Mouse (Mus musculus): Measurements from ENCODE around the gene Wdfy1. TPM values are rescaled to one million over a fixed set of nuclear protein-coding genes. Genes with fewer than 3 reads are reported as not detected.
A peak's percentile ranks its signal among the peaks of the same experiment; 100 is the strongest.

Wdfy1 gene
- total RNA-seq, 2 experiments from 2014 or later = 8.6 to 12.0 TPM

DNA sequence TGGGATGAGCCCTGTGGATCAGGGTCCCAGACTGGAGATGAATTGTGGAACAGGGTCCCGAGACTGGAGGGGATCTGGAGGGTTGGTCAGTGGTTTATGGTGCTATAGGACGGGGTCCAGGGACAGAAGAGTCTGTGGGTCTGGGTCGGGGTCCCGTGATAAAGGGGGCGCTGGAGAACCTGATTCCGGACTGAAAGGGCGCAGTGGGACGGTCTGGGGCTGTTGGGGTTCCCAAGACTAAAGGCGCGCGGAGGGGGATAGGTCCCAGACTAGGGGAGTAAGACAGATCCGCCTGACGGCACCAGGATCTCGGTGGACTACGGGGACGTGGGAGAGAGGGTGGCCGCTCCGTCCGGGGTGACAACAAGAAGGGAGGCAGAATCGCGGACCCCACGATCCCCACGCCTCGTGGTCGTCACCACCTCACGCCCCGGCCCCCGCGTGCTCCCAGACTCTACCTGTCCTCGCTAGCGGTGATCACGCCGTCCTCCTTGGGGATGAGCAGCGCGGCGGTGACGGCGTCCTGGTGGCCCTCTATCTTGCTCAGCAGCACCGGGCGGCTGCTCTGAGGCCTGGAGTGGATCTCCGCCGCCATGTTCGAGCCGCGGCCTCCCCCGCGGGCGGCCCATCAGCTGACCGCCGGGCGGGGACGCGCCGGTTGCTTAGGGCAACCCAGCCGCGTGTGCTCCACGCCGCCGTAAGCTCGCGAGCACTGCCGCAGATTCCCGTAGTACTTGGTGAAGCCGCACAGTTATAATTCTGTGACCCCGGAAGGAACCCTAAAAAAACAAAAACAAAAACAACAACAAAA, 14.6 kb downstream of the Wdfy1 start:
- DNase-seq = peak; percentile 79

DNA sequence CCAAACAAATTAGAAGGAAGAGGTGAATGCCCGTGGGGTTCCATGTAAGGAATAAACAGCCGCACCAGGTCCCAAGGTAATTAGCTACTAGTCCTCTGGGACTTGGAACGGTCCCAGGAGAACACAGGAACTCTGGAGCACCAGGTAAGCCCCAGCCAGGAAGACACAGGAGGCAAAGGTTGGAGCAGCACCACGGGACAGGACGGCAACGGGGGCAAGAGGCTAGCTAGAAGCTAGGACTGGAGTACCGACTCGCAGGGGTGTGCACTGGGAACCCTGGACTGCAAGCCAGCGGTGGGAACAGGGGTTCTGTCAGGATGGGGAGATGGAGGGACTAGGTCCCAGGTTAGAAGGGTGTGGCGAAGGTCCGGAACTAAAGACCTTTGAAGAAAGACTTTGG, 15.3 kb downstream of the Wdfy1 start:
- DNase-seq = no peak

DNA sequence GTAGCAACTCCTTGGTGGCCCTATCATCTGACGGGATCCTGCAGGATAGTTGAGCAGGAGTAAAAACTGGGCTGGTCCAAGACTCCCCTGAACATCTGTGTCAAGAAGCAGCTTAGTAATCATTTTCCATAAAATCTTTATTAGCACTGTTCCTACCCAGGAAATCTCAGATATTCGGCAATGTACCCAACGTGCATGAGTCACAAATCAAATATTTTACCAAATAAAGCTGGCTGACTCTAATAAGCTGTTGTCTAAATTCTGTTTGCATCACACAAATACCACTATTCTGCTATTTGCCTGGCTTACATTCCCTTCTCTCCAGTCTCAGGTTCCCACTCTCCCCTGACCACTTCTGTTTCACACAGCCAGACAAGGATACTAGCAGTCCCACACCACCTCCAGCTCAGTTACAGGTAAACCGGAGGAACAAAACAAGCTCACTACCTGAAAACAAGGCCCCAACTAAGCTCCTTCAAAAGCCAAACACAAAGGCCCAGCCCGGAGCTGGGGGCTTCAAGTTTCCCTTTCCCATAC, 16.4 kb downstream of the Wdfy1 start:
- DNase-seq = no peak

DNA sequence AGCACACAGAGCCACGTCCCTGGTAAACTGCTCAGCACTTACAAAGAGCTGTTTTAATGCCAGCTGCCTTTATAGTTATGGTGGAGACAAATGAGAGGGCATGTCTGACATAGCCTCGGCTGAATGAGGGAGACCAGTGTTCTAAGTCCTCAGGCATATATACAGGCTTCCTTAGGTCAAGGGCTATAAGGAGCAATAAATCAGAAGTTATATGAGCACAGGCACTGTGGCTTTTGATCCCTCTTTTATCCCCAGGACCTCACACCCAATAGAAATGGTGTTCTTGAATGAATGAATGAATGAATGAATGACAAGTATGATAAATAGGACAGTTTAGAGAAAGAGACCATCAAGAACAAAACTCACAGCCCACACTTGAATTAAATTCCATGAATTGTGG, 16.9 kb downstream of the Wdfy1 start:
- no peak for DNase-seq

DNA sequence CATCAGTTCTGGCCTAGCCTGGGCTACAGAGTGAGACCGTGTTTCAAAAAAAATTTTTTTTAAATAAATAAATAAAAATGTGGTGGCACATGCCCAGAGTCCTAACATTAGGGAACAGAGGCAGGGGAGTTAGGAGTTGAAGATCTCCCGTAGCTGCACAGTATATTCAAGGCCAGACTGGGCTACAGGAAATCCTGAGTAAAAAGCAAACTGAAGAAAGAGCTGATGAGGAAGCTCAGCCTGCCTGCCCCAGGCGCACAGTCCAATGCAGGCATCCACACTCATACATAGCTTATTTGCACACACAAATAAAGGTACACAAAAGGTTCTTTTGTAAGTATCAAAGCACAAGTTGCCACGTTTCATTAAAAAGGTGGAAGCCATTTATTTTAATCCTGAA, 18.3 kb downstream of the Wdfy1 start:
- no peak for DNase-seq

DNA sequence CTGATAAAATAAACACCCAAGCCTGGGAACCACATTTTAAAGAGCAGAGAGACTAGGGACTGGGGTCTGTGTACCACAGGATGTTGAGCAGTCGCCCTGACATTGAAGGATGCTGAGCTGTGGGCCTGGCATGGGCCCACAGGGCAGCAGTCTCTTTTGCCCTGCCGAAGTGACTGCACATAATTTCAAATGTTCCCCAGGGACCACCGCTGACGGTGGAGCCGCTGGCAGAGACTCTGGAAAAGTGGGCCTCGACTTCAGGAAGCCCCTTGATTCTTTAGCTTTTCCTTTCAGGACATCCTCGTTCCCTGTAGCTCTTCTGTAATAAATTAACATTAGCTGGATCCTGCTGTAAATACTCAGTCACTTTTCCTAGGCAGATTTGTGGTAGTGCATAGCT, 18.8 kb downstream of the Wdfy1 start:
- peak; percentile 26 for DNase-seq

DNA sequence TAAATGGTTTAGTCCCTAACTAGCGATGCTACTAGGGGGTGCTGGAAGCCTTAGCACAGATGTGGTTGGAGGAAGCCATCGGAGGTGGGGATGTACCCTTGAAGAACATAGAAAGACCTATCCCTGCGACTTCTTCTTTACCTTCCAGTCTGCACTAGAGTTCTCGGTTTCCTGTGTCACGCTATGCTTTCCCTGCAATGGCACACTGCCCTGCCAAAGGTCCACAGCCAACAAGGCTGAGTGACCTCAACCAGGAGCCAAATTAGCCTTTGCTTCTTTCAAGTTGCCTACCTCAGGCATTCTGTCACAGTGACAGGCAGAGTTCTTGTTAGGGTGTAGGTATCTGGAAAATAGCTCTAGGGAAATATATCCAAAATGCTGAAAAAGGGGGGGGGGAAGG, 19.5 kb downstream of the Wdfy1 start:
- peak; percentile 57 for DNase-seq

DNA sequence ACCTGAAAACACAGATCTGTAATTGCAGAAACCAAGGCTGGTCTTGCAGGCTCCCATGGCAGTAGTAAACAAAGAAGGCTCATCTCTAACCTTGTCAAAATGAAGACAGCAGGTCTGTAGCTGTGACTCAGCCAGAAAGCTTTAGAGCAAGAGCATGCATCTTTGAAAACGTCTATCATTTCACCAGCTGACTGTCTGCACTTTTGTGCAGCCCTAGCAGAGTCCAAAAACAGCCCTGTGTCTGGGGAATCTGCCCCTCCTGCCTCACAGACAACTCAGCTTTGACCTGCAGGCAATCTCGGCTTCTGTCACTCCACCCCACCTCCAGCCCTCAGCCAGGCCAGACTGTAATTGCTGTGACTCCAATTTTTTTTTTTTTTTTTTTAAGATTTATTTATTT, 20.6 kb downstream of the Wdfy1 start:
- DNase-seq = peak; percentile 15

DNA sequence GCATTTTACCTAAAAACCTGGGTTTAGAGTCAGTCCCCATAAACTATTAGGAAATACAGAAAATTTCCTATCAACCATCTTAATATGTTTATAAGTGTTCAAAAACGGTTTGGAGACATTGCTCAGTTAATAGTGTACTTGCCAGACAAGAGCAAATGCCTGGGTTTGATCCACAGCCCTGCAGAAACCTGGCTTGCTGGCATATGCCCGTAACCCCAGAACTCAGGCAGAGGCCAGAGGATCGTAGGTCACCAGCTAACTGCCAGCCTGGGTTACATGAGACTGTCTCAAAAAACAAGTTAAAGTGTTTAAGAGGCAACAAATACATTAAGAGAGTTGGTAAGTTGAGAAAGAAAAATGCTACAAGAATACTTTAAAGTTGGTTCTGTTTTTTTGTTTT, 21.0 kb downstream of the Wdfy1 start:
- no peak for DNase-seq

DNA sequence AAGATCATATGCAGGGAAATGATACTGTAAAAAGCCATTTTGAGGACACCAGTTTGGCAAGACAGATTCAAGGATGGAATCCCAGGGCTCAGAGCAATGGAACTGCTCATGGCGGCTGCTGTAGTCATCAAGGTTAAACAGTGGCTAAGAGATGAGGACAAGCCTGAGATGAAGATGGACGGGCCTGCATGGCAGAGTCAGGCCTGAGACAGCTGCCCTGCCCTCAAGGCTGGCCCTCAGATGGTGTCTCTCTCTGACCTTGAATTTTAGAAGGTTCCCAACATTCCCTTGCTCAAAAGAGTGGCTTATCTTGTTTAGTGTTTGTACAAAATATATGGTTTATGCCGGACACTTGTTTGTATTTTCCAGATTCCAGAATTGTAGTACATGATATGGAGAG, 22.5 kb downstream of the Wdfy1 start:
- no peak for DNase-seq

DNA sequence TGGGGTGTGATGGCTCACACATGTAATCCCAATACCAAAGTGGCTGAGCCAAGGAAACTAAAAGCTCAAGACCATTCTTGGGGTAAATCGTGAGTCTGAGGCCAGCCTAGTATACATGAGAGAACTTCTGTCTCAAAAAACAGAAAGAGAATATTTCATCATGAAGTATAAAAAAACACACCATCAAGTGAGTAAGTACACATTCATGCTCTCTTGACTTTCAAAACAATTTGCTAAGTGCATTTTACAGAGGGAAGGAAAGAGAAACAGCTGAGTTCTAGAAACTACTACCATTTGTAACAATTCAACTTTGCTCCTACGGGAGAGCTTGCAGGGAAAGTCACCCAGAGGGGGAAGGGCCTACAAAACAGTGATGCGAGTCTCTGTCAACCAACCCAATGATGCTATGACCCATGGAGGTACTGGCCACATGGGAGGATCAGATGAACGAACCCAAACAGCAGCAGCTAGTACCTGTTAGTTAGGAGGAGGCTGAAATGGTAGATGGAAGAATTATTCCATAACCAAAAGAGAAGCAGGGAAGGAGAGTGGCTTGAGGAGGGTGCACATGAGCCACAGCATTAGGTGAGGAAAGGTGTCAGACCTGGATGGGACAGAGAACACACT, 23.1 kb downstream of the Wdfy1 start:
- no peak for DNase-seq

DNA sequence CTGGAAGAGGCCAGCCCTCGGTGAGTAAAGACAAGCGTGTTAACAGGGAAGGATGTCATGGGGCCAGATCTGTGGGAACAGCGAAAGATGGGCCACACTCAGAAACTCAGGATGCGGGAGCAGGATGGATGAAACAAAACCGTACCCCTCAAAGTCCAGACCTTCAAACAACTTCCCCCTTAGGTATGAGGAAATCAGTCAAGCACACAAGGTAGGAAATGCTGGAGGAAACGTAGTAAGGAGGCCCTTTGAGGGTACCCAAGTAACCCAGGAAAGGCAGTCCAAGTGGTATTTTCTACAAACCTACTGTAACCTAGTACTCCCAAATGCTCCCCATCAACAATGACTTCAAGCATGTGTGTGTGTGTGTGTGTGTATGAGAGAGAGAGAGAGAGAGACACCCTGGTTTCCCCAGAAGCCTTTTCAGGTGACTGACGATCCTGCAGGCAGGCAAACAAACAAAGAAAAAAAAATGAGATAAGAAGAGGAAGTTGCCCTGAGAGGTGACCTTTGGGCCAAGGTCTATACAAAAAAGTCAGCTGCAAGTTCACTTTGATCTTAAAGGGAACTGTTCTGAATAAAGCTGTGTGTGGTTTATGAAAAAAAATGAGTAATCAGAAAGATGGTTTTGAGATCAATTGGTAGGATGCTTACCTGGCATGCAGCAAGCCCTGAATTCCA, 23.8 kb downstream of the Wdfy1 start:
- DNase-seq = no peak

DNA sequence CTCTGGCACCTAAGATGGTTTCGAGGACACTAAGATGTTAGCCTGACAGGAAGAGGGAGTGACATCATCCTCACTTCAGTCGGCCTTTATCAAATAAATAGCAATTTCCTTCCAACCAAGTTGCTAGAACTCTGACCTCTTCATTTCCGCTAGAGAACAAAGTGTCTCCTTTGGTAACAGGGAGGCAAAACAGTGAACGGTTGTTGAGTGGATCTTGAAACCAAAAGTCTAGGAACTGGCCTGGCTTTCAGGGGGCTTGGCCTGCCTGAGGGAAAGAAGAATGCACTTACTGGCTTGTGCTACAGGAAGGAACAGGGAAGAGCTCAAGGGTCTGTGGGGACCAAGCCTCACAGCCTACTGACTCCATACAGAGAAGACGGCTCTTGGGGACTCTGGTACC, 24.8 kb downstream of the Wdfy1 start:
- DNase-seq = no peak

DNA sequence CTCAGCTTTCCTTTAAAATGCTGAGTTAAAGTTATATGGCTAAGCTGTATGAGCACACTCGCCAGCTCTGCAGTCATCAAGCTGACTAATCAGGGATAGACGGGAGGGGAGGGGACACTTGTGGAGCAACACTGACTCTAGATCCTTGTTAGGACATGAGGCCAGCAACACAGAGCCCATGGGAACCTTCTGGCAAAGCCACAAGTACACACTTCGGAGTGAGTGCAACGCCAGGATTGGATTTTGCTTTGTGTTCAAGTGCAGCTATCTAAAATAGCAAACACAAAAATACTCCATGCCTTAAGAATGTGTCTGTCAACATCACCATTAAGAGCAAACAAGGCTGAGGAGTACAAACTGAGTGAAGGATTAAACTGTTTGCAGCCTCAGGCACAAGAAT, 29.9 kb downstream of the Wdfy1 start:
- DNase-seq = peak; percentile 72

DNA sequence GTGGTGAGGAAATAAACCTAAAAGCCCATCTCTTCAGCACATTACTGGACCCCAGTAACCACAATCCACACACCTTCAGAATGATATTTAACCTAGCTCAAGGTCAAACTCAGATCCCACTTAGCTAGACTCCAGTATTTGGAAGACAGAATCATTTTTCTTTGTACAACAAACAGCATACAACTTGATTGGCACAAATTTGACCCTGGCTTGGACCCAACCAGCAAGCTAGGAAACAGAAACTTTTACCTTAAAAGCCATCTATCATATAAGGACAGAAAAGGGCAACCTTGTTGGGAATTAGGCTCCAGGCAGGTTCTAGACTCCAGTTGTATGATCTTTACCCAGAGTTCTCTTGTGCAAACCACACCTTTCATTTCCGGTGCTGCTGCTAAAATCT, 32.6 kb downstream of the Wdfy1 start:
- no peak for DNase-seq

DNA sequence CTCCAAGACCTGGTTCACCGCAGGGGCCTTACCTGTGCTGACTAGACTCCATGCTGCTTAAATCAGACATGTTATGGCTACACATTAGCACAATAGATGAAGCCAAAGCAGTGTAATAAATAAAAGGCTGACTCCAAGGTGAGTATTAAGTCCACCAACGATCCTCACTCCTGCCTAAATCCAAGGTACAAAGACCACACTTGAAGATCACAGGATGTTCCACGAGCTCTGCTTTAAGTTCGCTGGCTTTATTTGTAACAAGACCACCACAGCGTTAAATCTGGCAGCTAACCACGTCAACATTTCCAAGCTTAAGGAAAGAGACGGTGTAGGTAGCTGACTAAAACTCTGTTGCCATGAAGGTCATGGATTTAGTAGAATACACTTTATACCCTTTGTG, 33.0 kb downstream of the Wdfy1 start:
- no peak for DNase-seq

DNA sequence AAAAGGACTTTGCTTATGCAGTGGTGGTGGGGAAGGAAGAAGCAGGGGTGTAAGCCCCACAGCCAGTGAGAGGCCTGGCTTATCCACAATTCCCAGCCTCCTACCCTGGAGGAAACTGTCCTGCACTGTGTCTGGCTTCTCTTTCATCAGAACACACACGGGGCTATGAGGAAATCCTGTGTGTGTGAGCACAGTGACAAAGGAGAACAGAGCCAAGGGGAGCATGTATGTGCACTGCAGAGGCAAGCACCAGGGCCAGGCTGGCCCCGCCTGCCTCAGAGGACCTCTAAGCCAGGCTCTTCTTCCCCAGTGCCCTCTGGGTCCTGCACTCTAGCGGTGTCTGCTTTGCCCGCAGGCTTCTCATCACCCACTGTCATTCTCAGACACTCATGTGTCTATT, 34.9 kb downstream of the Wdfy1 start:
- no peak for DNase-seq

DNA sequence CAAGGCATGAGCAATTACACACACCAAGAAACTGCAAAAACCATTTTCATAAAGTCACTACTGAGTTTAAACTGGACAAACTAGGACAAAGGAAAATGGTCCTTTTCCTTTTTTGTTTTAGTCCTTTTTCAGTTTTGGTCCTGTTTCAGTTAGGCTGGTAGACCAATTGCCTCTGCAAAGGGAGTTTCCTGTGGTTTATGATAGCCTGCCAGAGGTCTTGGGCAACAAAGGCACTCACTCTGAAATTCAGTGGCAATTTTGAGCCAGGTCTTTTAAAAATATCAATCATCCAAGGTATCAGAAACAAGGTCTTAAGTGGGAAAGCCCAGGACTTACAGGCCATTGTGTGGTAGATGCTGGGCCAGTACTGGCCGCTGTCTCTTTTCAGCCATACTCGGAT, 36.2 kb downstream of the Wdfy1 start:
- no peak for DNase-seq

DNA sequence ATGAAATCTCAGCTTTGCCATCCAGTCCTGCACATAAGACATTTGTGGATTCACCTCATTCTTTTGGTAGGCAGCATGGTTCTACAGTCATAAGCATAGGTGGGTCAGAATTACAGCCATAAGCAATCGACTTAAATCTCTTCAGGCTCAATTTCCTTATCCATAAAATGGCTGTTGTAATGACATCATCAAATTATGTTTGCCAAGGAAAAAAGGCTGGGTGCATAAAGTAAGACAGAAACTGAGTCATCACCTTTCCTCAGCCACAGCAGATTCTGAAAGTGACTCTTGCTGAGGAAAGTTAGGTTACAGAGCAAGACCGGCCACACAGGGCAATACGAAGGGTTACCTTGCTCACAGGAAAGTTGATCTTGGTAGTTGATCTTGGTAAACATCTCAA, 39.5 kb downstream of the Wdfy1 start:
- DNase-seq = no peak

DNA sequence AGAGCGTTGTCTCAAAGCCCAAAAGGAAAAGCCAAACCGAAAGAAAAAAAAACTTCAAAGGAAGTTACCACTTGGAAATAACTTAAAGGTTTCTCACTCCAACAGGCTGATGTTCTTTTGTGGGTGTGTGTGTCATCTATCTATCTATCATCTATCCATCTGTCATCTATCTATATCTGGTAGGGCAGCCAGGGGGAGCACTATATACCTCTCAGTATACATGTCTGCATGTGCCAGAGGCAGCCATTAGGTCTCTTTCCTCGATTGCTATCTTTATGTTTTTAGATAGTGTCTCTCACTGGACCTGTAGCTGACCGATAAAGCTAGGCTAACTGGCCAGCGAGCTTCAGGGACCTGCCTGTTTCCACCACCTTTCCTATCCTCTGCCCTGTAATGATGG, 41.1 kb downstream of the Wdfy1 start:
- DNase-seq = no peak

DNA sequence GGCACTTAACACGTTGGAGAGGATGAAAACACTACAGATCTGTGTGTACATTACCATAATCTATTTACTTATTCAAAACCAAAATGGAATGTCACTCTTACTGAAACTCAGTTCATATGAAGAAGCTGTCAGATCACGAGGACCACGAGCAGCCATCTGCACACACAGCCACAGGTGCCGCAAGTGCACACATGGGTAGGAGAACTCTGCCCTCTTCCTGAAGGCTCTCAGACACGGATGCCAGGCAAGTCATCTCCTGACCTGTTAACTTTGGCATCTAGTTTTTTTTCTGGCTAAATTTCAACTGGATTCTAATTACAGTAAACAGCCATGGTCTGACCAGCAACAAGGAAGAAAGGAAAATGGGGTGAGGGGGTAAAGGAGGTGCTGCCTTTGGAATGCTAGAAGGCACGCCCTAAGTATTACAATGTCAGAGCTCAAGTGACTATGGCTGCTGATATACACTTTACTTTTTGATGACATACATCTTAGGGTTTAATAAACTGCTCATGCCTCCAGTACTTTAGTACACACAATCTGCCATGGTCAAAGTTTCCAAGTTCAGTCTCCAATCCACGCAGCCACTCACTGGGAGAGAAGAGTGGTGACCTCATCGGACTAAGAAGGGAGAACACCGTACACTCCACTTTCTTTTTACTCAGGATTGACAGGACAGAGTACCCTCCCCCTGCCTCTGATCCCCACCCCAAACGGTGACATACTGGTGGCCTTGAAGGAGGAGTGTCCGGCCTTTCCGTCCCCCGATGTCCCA, 61.6 kb downstream of the Wdfy1 start:
- no peak for DNase-seq

DNA sequence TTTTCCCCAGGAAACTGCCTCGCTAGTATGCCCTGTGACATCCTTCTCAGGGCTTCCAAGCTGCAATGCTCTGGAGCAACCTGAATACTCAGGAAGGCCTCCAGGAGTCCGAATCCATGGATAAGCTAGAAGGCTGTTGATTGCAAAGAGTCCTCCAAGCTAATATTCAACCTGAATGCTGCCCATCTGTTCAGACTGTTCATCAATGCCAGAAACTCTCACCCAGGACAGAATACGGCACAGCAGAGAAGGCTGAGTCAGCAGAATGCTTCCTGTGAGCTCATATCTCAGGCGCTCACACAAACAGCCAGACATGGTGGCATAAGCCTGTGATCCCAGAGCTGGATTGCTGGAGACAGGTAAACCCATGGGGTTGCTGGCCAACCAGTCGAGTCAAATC, 62.9 kb downstream of the Wdfy1 start:
- DNase-seq = no peak
